Mouse (Mus musculus) cerebellum, postnatal 14 days (tissue): ENCODE measurements around the gene Tead3.
"Not testable (repeated sequence)": the region's sequence is repeated elsewhere in the genome, so short reads cannot be mapped to it uniquely, and the experiment has no call there.

Experiments
- DNase-seq, 2 experiments: peaks; one replicate each; pipeline ENCODE4 v3.0.0; 2021; ENCODE audit warnings: mixed read lengths in 2 of 2

Gene Tead3

DNA sequence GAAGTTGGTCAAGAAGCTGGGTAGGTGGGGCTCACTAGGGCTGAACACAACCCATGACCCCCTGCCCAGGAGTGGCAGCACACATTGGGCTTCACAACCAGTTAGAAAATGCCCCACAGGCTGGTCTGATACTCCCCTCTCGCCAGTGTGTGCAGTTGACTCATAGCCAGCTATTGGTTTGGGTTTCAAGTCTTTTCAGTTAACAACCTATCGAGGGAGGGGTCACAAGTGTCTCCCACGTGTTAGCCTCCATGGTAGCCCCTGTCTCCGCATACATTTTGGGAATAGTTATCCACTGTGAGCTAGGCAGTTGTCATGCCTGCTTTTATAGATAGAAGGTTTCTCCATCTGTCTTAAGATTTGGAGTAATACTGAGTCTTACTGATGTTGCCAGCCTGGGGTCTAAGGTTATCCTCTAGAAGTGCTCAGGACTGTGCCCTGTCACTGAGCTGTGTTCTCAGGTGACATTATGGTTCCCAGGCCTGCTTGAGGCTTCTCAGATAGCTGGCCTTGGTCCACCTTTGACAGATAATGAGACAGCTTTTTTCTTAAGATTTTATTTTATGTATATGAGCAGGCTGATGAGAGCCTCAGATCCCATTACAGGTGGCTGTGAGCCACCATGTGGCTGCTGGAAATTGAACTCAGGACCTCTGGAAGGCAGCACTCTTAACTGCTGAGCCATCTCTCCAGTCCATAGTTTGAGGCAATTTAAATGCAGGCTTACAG, 20.9 kb downstream of the Tead3 start:
- DNase-seq = no peak

DNA sequence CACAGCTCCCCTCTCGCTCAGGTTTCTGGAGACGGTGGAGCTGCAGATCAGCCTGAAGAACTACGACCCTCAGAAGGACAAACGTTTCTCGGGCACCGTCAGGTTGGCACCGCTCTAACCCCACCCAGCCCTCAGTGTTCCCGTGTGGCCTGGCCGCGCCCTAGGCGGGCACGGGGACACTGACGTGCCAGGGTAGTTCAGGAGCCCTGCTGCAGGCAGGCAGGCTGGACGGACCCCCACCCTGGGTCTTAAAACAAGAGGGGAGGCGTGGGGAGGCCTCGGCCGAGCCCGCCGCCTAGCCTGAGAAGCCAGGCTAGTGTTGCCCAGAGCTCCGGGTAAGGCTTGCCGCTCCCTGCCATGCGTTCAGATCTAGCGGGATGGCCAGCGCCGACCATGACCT, 21.7 kb downstream of the Tead3 start:
- no peak for DNase-seq

DNA sequence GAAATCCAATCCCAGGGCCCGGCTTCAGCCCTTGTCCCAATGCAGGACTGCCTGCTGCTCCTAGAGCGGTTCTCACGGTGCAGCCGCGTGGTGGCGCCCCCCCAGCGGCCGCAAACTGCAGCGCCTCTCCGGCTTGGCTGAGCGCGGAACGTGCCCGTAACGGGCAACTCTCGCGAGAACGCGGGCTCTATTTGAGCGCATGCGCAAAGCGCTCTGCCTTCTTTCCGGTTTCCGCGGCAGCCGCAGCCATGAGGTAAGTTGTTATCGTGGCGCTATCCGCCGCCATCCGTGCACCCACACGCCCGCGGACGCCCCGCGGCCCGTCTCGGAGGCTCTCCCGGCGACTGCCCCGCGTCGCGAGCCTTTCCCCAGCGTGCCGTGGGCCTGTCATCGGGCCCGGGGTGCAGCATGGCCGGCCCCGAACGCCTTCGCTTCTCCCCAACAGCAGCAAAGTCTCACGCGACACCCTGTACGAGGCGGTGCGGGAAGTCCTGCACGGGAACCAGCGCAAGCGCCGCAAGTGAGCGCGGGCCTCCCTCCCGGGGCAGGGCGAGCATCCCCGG, 22.2 kb downstream of the Tead3 start, which contains the start of gene Rpl10a:
Gene Rpl10a (plus strand): TSS at position 106 of the 563 bp plus-strand sequence.
- DNase-seq = peak; percentile 99

DNA sequence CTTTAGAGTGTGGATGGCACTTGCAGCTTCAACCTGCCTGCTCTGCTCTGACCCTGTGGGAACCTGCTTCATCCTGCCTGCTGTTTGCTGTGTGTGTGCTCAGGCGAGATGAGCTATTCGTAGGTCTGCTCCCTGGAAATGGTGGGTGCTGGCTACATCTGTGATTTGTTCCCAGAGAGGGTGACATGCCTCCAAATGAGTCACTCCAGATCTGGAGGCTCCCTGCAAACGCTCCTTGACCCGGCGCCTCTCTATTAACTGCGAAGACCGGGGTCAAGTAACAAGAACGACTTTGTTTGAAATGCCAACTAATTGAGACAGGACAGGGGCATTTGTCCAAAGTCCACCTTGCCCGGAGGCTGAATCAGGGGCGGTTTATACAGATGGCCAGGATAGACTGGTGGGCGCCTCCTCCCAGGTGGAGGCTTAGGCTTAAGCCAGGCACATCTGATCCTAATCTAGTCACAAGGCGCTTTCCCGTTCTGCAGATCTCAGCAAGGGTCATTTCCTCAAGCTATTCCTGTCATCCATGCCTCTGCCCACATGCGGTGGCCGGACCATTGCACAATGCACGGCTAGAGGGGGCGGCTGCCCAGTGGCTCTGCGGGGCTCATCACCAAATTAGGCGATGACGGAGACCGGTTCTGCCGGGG, 22.8 kb downstream of the Tead3 start:
- no peak for DNase-seq

DNA sequence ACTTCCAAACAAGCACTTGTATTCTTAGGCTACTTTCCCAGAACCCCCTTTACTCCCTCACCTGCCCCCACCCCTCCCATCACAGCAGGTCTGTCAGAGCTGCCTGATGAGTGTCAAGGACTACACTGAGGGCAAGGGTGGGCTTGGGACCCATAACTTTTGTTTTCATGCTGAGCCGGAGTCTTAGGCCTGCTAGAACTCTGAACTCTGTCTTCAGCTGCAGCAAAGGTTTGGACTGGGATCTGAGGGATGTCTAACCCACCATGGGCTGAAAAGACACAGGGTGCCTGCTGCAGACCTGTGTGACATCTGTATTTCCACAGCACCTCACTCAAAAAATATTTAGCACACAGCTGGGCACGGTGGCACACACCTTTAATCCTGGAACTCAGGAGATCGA, 23.7 kb downstream of the Tead3 start:
- no peak for DNase-seq

DNA sequence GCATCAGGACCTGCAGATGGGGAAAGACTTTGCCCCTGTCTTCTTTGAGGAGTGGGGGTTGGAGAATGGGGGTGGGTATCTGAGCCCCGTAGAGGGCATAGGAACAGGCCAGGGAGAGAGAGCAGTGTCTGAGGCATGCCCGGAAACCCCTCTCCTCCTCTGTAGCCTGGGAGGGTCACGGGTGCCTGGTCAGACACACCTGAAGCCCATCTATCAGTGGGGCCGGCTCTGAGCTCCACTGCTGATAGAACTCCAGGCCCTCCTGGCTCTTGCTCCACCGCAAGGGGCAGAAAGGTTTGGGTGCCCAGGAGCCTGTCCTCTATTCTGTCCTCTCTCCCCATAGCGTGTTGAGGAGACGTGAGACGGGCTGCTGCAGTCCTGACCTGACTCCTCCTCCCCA, 24.9 kb downstream of the Tead3 start:
- DNase-seq = no peak

DNA sequence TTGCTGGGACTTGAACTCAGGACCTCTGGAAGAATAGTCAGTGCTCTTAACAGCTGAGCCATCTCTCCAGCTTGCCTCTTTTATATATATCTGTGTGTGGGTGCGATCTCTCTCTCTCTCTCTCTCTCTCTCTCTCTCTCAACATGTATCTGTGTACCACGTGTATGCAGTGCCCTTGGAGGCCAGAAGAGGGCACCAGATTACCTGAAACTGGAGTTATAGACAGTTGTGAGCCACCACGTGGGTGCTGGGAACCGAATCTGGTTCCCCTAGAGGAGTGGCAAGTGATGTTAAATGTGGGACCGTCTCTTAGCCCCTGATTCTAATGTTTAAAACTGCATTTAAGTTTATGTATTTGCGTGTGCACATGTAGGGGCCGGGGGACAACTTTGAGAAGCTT, 26.2 kb downstream of the Tead3 start:
- not testable (repeated sequence) for DNase-seq

DNA sequence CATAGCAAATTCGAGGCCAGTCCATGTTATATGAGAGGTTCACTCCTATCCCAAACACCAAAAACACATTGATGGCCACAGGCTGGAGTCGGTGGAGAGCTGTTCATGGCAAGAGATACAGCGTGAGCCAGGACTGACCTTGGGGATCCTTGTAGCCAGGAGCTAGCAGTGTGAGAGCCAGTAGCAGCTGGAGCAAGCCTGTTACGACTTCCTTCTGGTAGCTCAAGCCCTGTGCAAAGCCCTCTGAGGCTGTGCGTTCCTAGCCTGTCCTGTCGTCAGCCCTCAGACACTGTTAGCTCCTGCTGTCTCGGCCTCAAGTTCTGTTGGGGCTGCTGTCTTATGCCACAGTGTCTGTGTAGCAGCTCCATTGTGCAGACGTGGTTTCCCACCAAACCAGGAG, 26.8 kb downstream of the Tead3 start:
- no peak for DNase-seq

DNA sequence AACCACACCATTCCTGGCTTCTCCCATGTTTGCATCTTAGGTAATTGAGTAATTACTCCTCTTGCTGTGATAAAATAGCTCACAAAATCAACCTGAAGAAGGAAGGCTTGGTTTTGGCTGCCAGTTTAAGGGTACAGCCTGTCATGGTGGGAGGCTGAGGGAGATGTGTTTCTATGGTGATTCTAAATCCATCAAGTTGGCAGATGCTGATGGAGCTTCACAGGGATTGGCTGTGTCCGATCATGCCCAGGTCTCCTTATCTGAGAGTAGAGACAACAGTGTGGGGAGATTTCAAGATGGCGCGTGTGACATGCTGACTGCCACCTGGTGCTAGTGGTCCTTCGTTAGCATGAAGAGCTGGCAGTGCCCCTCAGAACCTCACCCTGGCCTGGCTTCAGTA, 28.9 kb downstream of the Tead3 start:
- no peak for DNase-seq

DNA sequence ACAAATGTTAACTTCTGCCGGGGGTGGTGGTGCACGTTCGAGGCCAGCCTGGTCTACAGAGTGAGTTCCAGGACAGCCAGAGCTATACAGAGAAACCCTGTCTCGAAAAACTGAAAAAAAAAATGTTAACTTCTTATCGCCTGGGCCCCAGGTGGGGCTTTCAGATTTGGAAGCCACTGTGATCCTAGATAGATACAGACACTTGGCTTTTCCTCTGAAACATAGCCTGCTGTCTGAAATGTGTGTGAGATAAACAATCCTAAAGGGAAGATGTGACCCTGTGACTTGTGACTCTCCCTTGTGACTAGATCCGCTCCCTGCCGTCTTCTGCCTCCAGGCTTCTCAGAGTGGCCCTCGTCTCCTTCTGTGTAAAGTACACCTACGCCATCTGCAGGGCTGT, 32.9 kb downstream of the Tead3 start:
- DNase-seq = no peak

DNA sequence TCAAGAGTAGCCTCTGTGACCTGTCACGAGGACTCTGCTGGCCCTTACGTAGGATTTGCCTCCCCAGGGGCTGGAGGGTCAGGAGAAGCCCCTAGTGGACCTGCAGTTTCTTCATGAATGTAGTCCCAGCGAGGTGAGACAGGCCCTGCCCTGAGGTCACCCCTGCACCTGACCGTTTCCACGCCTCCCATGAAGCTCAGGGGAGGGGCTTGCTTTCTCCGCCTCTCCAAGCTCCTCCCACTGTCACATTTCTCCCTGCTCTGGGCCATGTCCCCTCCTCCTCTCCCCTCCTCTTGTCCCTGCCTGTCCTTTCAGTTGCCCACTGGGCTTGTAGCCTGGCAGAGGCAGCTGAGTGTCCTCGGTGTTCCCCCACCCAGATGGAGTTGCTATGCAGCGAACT, 33.5 kb downstream of the Tead3 start:
- DNase-seq = no peak

DNA sequence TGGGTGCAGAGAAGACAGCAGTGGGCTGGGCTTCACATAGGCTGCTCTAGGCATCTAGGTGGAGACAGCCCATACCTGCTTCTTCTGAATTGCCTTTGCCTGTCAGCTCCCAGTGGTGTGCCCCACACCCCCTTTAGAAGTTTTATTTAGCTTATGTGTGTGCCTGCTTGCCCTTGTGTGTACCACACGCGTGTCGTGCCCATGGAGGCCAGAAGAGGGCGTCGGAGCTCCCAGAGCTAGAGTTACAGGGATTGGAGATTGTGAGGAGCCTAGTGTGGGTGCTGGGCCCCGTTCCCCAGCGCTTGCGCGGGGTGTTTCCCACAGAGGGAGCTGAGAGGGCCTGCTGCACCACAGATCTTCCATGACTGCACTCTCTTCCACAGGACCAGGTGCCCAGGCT, 34.1 kb downstream of the Tead3 start:
- DNase-seq = no peak

DNA sequence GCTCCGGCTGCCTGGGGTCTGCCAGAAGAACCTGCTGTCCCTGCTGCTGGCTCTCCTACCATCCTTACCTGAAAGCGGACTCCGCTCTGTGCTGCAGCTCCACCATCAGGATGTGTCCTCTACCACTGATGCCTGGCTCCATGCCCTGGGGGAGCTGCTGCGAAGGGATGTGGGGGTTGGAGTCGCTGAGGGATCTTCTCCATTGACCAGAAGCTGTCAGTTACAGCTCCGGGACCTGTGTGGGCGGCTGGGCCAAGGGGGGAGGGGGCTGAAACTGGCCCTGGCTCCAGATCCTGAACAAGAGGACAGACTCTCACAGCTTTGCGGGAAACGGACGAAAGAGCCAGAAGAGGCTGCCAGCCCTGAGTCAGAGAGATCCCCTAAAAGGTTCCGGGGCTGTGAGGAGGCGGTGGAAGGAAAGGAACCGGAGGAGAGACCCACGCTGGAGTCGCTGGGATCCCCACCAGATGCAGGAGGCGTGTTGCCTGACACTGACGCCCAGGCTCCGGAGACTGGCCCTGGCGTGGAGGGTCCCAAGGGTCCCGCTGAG, 34.9 kb downstream of the Tead3 start:
- peak; percentile 45 to 67 for DNase-seq

DNA sequence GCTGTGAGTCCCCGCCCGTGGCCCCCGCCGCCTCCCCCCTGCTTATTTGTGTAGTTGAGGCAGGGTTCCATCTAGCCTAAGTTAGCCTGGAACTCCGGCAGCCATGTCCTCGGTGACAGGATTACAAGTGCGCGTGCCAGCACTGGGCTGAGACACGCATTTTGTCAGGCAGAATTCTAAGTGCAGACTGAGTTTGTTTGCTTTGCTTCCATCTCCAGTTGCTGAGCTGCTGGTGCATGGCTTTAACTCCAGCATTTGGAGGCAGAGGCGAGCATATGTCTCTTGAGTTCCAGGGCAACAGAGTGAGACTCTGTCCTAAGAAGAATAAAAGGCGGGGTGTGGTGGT, 36.8 kb downstream of the Tead3 start:
- peak in 1 of 2 experiments; percentile 63 for DNase-seq

DNA sequence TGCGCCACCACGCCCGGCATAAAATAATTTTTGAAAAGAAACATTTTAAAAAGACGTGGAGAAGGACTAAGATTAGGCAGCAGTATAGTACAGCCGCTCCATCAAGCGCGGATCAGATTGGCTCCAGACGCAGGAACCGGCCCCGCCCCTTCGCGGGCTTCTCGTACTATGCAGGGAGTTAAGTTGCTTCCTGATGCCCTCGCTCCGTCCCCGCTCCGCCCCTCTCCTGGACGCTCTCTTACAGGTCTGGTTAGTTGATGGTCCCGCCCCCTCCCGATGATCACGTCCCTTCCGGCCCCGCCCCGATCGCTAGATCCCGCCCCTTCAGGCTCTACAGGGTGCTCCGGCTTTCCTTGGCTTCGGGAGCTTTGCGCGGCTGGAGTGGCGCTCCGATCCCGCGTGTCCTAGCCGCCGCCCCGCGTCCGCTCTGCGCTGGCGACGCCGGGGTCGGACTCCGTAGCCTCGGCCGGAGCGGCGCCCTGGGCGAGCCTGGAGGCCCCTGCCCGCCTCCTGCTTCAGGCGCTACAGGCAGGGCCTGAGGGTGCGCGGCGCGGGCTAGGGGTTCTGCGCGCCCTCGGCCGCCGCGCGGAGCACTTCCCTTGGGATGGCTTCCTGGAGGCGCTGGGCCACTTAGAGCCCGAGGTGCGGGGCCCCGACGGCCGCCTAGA, 37.3 kb downstream of the Tead3 start, which contains the start of gene Fance:
Gene Fance (plus strand): TSS at position 308 of the 668 bp plus-strand sequence.
- peak; percentile 95 to 97 for DNase-seq

DNA sequence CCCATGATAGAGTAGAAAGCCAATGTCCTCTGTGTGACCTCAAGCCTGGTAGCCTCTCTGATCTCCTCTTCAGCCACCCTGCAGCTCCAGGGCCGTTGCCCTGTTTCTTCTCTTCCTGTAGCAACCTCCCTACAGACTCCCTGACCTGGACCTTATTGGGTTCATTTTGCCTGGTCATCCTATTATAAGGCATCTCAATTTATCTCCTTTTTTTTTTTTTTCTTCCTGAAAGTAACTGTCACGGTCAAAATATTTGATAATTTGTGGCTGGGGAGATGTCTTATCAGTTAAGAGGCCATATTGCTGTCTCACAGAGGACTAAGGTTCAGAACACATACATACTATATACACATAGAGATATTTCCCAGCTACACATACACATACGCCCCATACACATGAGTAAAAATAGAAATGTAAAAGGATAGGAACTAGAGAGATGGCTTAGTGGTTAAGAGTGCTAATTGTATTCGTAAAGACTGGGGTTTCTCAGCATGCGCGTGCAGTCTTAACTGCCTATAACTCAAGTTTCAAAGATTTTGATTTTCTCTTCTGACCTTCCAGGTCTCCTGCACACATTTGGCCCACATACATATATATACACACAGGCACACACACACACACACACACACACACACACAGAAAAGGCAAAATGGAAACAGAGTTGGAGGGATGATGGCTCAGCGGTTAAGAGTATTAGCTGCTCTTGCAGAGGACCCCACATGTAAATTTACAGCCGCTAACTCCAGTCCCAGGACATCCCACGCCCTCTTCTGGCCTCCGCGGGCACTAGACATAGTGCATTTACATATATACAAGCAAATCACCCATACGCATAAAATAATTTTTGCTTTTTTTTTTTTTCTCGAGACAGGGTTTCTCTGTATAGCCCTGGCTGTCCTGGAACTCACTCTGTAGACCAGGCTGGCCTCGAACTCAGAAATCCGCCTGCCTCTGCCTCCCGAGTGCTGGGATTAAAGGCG, 38.1 kb downstream of the Tead3 start:
- peak; percentile 57 to 61 for DNase-seq

DNA sequence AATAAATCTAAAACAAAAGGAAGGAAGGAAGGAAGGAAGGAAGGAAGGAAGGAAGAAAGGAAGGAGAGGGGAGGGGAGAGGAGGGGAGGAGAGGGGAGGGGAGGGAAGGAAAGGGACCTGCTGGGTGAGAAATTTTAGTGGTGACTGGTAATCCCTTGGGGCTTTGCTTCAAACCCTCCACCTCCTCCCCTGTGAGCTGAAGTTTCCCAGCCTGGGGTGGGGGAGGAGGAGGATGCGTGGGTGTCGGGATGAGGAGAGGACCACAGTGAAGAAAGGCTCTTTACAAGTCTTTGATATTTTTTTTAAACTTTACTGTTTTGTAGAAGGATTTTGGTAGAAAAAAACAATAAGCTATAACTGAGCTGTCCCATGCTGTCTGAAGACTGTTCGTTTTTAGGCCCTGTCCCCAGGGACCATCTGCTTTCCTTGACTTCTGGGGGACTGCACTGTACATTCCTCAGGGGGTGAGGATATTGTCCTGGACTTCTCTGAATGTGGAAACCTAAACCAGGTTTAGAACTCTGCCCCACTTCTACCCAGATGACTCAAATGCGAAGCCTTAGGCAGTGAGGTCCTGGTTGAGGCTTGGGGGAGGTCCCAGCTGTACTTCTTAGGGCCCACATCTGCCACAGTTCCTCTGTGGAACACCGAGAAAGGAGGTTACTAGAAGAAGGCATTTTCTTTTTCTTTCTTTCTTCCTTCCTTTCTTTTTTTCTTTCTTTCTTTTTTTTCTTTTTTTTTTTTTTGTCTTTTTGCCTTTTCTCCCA, 39.1 kb downstream of the Tead3 start:
- no peak for DNase-seq

DNA sequence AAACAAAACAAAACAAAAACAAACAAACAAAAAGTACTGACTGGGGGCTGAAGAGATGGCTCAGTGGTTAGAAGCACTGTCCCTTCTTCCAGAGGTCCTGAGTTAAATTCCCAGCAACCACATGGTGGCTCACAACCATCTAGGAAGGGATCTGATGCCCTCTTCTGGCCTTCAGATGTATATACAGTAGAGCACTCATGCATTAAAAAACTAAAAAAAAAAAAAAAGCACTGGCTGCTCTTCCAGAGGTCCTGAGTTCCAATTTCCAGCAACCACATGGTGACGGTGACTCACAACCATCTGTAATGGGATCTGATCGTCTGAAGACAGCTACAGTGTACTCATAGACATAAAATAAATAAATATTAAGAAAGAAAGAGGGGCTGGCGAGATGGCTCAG, 39.8 kb downstream of the Tead3 start:
- DNase-seq = no peak

DNA sequence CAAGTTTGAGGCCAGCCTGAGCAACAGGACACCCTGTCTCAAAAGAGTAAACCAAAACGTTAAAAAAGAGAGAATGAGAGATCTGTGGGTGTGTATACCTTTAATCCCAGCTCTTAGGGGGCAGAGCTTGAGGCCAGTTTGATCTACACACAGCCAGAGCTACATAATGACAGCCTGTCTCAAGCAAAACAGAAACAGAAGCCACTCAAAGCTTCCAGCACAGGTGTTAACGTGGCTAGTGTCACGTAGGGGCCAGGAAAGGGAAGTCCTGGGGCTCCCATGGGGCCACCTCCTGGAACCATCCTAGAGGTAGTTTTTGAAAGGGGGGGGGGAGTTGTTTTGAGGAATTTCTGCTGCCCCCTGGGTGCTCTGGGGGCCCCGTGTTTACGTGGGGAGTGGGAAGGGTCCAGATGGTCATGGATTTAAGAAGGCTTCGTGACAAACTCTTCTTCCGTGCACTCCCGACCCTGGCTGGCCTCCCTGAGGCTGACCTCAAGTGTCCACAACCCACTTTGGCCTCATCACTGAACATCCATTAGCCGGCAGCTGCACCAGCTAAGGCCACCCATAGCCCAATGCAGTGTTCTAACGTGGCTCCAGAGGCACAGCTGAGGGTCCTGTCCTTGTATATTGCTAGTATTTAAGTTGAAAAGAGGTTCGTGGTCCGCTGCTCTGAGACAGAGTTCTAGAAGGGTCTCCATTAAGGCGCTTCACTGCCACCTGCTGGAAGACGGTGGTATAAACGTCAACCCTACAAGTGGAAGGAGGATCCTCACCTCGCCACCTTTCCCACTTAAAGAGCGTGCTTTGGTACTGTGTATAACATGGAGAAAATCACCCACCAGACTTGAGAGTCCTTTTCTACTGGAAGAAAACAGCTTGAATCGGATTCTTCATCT, 42.1 kb downstream of the Tead3 start:
- DNase-seq = peak; percentile 95 to 98

DNA sequence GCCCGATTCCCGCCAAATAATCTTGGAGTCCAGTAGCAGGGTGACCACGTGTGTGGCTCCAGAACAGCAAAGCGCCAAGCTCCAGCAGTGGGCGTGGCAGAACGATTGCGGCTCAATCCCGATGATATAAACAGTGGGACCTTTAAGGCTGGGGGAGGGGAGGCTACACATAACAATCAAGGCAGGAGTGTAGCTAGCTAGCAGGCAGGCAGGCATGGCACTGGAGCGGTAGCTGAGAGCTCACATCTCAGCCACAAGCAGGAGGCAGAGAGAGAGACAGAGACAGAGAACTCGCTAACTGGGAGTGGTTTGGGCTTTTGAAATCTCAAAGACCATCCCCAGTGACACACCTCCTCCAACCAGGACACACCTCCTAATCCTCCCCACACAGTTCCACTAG, 45.4 kb downstream of the Tead3 start:
- DNase-seq = no peak
